Mouse (Mus musculus): ENCODE results near the gene Zfp143.
"Not testable (repeated sequence)": the region's sequence is repeated elsewhere in the genome, so short reads cannot be mapped to it uniquely, and the experiment has no call there.

Zfp143 gene

DNA sequence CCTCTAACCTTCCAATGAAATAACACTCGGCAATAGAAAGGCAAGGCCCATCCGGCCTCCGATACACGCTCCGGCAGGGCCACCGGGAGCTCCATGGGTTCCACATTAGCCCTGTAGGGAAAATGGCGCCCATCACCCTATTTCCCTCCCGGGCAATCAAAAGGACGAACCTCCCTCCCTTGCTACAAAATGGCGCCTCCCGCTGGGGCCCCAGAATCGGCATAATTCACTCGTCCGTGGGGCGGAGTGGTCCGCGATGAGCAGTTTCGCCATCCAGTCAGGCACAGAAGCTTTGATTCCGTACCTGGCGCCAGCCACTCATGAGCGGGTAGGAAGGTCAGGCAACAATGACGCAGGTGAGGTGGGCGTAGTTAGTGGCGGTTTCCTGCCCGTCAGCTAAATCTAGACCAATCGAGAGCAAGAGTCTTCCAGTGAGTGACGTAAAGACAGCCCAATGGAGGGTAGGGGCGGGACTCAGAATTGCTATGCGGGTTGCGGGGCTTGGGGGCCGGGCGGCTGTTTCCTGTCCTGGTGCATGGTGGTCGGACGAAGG is at the start of gene Zfp143:
Zfp143 (plus strand) TSS at position 19 of the 553 bp plus-strand sequence.
- peak; percentile 100 for DNase-seq

GRCm38 (mm10) chr7:110011417-110011816 is 49.6 kb upstream of the Zfp143 start:
- no peak for DNase-seq

DNA sequence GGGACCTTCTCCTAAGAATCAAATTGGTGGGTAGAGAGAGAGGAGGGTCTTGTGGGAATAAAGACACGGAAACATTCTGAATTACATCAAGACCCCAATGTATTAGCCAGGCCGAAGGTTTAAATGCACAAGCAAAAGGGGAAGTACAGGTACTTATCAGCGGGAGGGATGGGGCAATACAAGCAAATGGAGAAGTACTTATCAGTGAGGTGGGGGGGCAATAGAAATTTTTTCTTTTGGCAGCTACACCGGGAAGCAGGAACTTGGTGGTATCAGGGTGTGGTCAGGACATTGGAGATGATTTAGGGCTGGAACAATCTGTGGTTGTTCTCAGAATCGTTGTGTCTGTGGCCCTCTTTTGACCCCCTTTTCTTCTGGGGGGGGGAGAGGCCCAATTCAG is 46.7 kb upstream of the Zfp143 start:
- no peak for DNase-seq

- DNase-seq = peak; percentile 85
These were observed 42.8 kb upstream of the Zfp143 start, which contains the start of gene Ipo7 for GRCm38 (mm10) chr7:110018117-110018630. Gene Ipo7, plus strand, starts transcription at chr7:110018274.

GRCm38 (mm10) chr7:110018631-110019482 is 42.2 kb upstream of the Zfp143 start:
- DNase-seq = peak; percentile 51

GRCm38 (mm10) chr7:110023553-110023952 is 37.5 kb upstream of the Zfp143 start:
- no peak for DNase-seq

GRCm38 (mm10) chr7:110026594-110026993 is 34.4 kb upstream of the Zfp143 start:
- no peak for DNase-seq

GRCm38 (mm10) chr7:110028826-110029225 is 32.2 kb upstream of the Zfp143 start:
- DNase-seq = no peak

DNA sequence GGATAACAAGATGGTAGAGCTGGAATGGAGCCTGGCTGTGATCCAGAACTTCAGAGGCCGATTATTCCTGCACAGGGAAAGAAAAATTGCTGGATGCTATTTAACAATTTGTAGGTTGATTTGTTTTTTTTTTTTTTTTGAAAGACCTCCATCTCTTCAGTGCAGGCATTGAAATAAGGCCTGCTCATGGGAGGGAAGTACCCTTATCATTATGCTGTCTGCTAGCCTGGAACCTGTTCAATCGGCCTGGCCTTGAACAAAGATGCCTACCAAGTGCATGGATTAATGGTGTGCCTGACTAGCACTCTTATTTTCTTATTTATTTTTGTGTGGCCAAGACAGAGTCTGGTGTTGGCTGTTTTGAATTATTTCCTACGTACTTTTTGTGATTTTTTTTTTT is 30.7 kb upstream of the Zfp143 start:
- DNase-seq = no peak

DNA sequence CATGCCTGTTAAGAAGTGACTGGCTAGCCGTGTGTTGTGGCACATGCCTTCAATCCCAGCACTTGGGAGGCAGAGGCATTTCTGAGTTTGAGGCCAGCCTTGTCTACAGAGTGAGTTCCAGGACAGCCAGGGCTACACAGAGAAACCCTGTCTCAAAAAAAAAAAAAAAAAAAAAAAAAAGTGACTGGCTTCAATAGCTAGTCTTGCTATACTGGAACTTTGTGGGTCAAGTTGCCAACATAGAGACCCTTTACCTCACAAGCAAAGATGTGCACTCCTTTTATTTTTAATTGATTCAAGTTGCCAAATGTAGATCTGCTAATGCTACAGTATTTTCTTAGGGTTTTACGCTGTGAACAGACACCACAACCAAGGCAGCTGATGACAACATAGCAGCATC is 3.3 kb upstream of the Zfp143 start:
- not testable (repeated sequence) for DNase-seq

GRCm38 (mm10) chr7:110059092-110059785 is 1.8 kb upstream of the Zfp143 start:
- DNase-seq = no peak

DNA sequence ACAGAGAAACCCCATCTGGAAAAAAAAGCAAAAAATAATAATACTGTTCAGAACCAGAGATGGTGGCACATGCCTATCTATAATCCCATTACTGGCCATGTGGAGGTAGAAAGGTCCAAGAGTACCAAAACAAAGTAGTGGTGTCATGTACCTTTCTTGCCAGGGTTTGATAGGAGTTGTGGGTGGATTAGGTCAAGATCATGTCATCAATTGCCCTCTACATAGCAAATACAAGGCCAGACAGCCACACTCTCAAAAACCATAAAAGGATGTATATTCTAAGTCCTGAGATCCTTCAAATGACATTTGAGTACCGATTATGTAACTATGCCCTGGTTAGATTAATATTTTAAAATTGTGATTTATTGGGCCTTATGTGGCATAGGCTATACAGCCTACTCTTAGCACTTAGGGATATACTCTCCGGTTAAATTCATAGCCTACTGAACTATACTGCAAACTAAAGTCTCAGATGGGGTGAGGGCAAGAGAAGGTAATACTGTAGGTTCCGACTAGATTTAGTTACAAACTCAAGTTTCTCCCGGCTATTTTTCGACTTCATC is 830 bp upstream of the Zfp143 start:
- no peak for DNase-seq

- DNase-seq = no peak
These were observed 283 bp upstream of the Zfp143 start for GRCm38 (mm10) chr7:110060669-110061198.

DNA sequence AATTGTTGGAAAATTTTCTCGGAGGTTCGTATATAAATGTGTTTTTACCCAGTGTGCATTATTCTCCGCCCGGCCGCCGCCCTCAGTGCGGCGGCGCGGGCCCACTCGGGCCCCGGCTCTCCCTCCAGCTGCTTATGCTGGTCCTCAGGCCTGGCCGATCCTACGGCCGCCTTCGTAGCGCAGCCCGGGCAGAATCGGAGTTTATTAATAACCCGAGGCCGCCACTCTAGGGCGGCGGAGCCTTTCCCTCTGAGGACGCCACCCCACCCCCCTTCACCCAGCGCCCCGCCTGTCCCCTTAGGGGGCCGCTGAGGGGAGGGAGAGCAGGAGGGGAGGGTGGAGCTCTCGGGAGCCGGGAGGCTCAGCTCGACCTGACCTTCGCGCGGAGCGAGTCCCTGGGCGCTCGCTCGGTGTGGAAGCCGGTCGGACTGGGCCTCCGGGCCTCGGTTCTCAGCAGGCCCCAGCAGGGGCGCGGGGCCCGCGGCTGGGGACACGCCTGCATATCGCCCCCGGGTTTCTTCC is 796 bp downstream of the Zfp143 start:
- DNase-seq = peak; percentile 85

DNA sequence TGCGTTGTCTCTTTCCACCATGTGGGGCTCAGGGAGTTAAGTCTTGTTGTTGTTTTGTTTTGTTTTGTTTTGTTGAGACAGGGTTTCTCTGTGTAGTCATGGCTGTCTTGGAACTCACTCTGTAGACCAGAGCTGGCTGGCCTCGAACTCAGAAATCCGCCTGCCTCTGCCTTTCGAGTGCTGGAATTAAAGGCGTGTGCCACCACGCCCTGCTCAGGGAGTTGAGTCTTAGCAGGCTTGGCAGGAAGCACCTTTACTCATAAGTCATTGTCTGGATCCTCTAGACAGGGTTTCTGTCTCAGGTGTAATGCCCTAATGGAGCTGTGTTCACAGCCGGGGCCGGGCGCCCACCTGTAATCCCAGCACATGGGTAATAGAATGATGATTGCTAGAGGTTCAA is 2.7 kb downstream of the Zfp143 start:
- DNase-seq = no peak

- no peak for DNase-seq
These were observed 8.1 kb downstream of the Zfp143 start for GRCm38 (mm10) chr7:110069070-110069469.

DNA sequence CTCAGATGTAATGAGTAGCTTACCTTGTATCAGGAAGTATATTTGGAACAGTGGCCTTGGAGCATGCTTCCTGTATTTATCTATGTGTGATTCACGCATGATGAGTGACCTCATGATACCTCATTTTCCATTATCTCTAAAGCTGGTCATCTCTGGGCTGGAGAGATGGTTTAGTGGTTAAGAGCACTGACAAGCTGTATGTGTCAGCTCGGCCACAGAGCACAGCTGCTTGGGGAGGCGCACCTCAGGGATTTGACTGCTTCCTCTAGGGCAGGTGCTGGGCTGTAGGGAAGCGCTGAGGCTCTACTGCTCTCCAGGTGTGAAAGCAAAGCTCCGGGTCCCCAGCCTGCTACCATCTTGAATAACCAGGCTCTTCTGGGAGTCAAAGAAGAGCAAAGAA is 17.2 kb downstream of the Zfp143 start:
- DNase-seq = no peak

DNA sequence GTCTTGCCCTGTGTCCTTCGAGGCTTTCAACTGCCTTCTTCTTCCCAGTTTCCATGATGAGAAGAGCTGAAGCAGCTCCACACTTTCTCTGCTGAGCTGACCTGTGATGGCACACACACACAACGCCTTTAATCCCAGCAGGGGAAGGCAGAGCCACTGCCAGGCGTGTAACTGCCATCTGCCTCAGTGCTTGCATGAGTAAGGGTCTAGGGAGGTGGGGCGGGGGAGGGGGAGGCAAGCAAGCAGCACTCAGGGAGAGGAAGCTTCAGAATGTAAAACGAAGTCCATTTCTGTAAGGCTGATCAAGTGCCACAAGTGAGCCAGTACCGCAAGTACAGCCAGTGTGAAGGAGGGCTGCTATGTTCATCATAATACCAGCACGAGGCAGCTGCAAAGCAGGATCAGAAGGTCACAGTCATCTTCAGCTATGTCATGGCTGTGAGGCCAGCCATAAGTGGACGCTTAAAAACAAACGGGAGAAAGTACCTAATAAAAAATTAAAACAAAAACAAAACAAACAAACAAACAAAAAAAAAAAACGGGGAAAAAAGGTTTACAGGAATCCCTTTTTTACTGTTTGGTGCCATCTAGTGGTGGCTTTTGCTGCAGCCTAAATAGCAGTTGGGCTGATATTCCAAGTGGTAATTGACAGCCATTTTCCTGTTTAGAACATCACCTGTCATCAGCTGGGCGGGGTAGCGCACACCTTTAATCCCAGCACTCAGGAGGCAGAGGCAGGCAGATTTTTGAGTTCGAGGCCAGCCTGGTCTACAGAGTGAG is 22.6 kb downstream of the Zfp143 start:
- DNase-seq = peak; percentile 41

- DNase-seq = no peak
These were observed 24.2 kb downstream of the Zfp143 start for GRCm38 (mm10) chr7:110085217-110085616.

GRCm38 (mm10) chr7:110087914-110088313 is 26.9 kb downstream of the Zfp143 start:
- no peak for DNase-seq

DNA sequence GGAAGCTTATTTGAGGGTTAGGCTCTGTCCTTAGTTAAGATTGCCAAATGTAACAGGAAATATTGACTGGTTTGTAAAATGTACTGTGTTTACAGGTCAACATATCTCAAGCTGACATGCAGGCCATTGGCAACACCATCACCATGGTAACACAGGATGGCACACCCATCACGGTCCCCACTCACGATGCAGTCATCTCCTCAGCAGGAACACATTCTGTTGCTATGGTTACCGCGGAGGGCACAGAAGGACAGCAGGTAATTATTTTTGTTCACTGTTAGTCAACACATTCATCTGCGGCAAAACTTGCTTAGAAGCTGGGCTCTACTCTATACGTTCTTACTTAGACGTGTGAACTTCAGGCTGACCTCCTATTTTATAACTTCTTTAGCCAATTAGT is 30.7 kb downstream of the Zfp143 start:
- DNase-seq = peak; percentile 4

- DNase-seq = no peak
These were observed 35.3 kb downstream of the Zfp143 start for GRCm38 (mm10) chr7:110096332-110096731.

All from cerebellum, adult 11 months (tissue).